Mouse (Mus musculus): ENCODE results near the gene Oprd1. TPM values are rescaled to one million over a fixed set of nuclear protein-coding genes. Genes with fewer than 3 reads are reported as not detected.

Oprd1 gene
- polyA plus RNA-seq, 1 experiment: 0.09 TPM

- Histone ChIP-seq H3K4me3 (ENCODE audit: insufficient read depth, poor library complexity, severe bottlenecking) (peak within 1 kb of the TSS; percentile 64), H3K79me3 (ENCODE audit: low read depth) (peaks cover 2% of the 10 kb centered on the region), H3K79me2 (ENCODE audit: control insufficient read depth, insufficient read depth) (no peaks in the 10 kb centered on the region), H3K27me3 (ENCODE audit: control insufficient read depth, insufficient read depth, insufficient read length) (no peaks in the 10 kb centered on the region), H3ac (ENCODE audit: control insufficient read depth, insufficient read length, low read depth) (peak within 1 kb of the TSS; percentile 64), H3K36me3 (ENCODE audit: control insufficient read depth, insufficient read depth) (no peaks in the 10 kb centered on the region)
- TF ChIP-seq CEBPB (IDR thresholded peaks at IDR 0.05; ENCODE audit: low read depth) (no peak), MYOG (IDR thresholded peaks at IDR 0.05; ENCODE audit: control insufficient read depth, extremely low read depth, insufficient read length) (no peak), FOSL1 (IDR thresholded peaks at IDR 0.05; ENCODE audit: insufficient read depth, low read length, poor library complexity, severe bottlenecking) (no peak), MAX (IDR thresholded peaks at IDR 0.05) (no peak), USF1 (IDR thresholded peaks at IDR 0.05; ENCODE audit: low read depth) (no peak)
These were observed 70.0 kb downstream of the Oprd1 start, which contains the start of gene Gm10300 for GRCm38 (mm10) chr4:132074077-132074932. Gene Gm10300, plus strand, starts transcription at chr4:132074697.

- Histone ChIP-seq H3K27me3 (ENCODE audit: control insufficient read depth, insufficient read depth, insufficient read length) (no peaks in the 10 kb centered on the region), H3ac (ENCODE audit: control insufficient read depth, insufficient read length, low read depth) (no peak overlapping the region), H3K4me3 (ENCODE audit: insufficient read depth, poor library complexity, severe bottlenecking) (no peak overlapping the region), H3K79me3 (ENCODE audit: low read depth) (peaks cover 2% of the 10 kb centered on the region), H3K79me2 (ENCODE audit: control insufficient read depth, insufficient read depth) (no peaks in the 10 kb centered on the region), H3K36me3 (ENCODE audit: control insufficient read depth, insufficient read depth) (no peaks in the 10 kb centered on the region)
- TF ChIP-seq MYOG (IDR thresholded peaks at IDR 0.05; ENCODE audit: control insufficient read depth, extremely low read depth, insufficient read length): no peak
These were observed 71.3 kb downstream of the Oprd1 start for GRCm38 (mm10) chr4:132072946-132073345.

- no peak for TF ChIP-seq MAX (IDR thresholded peaks at IDR 0.05)
- TF ChIP-seq CEBPB (IDR thresholded peaks at IDR 0.05; ENCODE audit: low read depth): no peak
- no peak for TF ChIP-seq FOSL1 (IDR thresholded peaks at IDR 0.05; ENCODE audit: insufficient read depth, low read length, poor library complexity, severe bottlenecking)
- TF ChIP-seq MYOD1 (IDR thresholded peaks at IDR 0.05; ENCODE audit: control insufficient read depth, insufficient read length, low read depth): no peak
- no peak for TF ChIP-seq CTCF (IDR thresholded peaks at IDR 0.05; ENCODE audit: control insufficient read depth, insufficient read depth, insufficient read length)
- no peak for TF ChIP-seq MYOG (IDR thresholded peaks at IDR 0.05; ENCODE audit: control insufficient read depth, extremely low read depth, insufficient read length)
- no peak for TF ChIP-seq USF1 (IDR thresholded peaks at IDR 0.05; ENCODE audit: low read depth)
- no peaks in the 10 kb centered on the region for H3K27me3 ChIP-seq (ENCODE audit: control insufficient read depth, insufficient read depth, insufficient read length)
- no peaks in the 10 kb centered on the region for H3K36me3 ChIP-seq (ENCODE audit: control insufficient read depth, insufficient read depth)
- no peaks in the 10 kb centered on the region for H3K79me2 ChIP-seq (ENCODE audit: control insufficient read depth, insufficient read depth)
- no peak overlapping the region for H3K4me3 ChIP-seq (ENCODE audit: insufficient read depth, poor library complexity, severe bottlenecking)
- no peak overlapping the region for H3ac ChIP-seq (ENCODE audit: control insufficient read depth, insufficient read length, low read depth)
- H3K79me3 ChIP-seq (ENCODE audit: low read depth): peaks cover 2% of the 10 kb centered on the region
These were observed 72.1 kb downstream of the Oprd1 start for GRCm38 (mm10) chr4:132072156-132072555.

- no peaks in the 10 kb centered on the region for H3K36me3 ChIP-seq (ENCODE audit: control insufficient read depth, insufficient read depth)
- no peak overlapping the region for H3ac ChIP-seq (ENCODE audit: control insufficient read depth, insufficient read length, low read depth)
- H3K4me3 ChIP-seq (ENCODE audit: insufficient read depth, poor library complexity, severe bottlenecking): no peak overlapping the region
- H3K79me3 ChIP-seq (ENCODE audit: low read depth): peaks cover 2% of the 10 kb centered on the region
- H3K27me3 ChIP-seq (ENCODE audit: control insufficient read depth, insufficient read depth, insufficient read length): no peaks in the 10 kb centered on the region
- H3K79me2 ChIP-seq (ENCODE audit: control insufficient read depth, insufficient read depth): no peaks in the 10 kb centered on the region
- TF ChIP-seq MYOD1 (IDR thresholded peaks at IDR 0.05; ENCODE audit: control insufficient read depth, insufficient read length, low read depth): no peak
- TF ChIP-seq CTCF (IDR thresholded peaks at IDR 0.05; ENCODE audit: control insufficient read depth, insufficient read depth, insufficient read length): no peak
- no peak for TF ChIP-seq USF1 (IDR thresholded peaks at IDR 0.05; ENCODE audit: low read depth)
- no peak for TF ChIP-seq FOSL1 (IDR thresholded peaks at IDR 0.05; ENCODE audit: insufficient read depth, low read length, poor library complexity, severe bottlenecking)
- TF ChIP-seq CEBPB (IDR thresholded peaks at IDR 0.05; ENCODE audit: low read depth): no peak
- no peak for TF ChIP-seq MYOG (IDR thresholded peaks at IDR 0.05; ENCODE audit: control insufficient read depth, extremely low read depth, insufficient read length)
These were observed 72.6 kb downstream of the Oprd1 start for GRCm38 (mm10) chr4:132071674-132072073.

GRCm38 (mm10) chr4:132067938-132068235, 76.4 kb downstream of the Oprd1 start:
- H3K36me3 ChIP-seq (ENCODE audit: control insufficient read depth, insufficient read depth): no peaks in the 10 kb centered on the region
- H3K79me3 ChIP-seq (ENCODE audit: low read depth): no peaks in the 10 kb centered on the region
- H3K4me3 ChIP-seq (ENCODE audit: insufficient read depth, poor library complexity, severe bottlenecking): no peak overlapping the region
- H3K27me3 ChIP-seq (ENCODE audit: control insufficient read depth, insufficient read depth, insufficient read length): no peaks in the 10 kb centered on the region
- TF ChIP-seq FOSL1 (IDR thresholded peaks at IDR 0.05; ENCODE audit: insufficient read depth, low read length, poor library complexity, severe bottlenecking) (no peak), USF1 (IDR thresholded peaks at IDR 0.05; ENCODE audit: low read depth) (no peak), MAX (IDR thresholded peaks at IDR 0.05) (no peak), CTCF (IDR thresholded peaks at IDR 0.05; ENCODE audit: control insufficient read depth, insufficient read depth, insufficient read length) (no peak), CEBPB (IDR thresholded peaks at IDR 0.05; ENCODE audit: low read depth) (no peak), MYOD1 (IDR thresholded peaks at IDR 0.05; ENCODE audit: control insufficient read depth, insufficient read length, low read depth) (no peak), MYOG (IDR thresholded peaks at IDR 0.05; ENCODE audit: control insufficient read depth, extremely low read depth, insufficient read length) (no peak)
- no peaks in the 10 kb centered on the region for H3K79me2 ChIP-seq (ENCODE audit: control insufficient read depth, insufficient read depth)
- no peak overlapping the region for H3ac ChIP-seq (ENCODE audit: control insufficient read depth, insufficient read length, low read depth)
